Mouse (Mus musculus) small intestine, adult 2 months (tissue): Measurements from ENCODE around the gene Zxdc.

Source experiments
- CTCF ChIP-seq: fragments of 200-500 bp; IDR thresholded peaks from 2 replicates; pipeline ENCODE4 v1.5.1; 2012; ENCODE audit warnings: low read depth, mild to moderate bottlenecking, control low read depth, inconsistent platforms, low read length, moderate library complexity, mixed read lengths; ENCODE audit not compliant: insufficient replicate concordance, insufficient read length; ENCODE audit errors: extremely low read depth
- POLR2A ChIP-seq: fragments of 200-500 bp; IDR thresholded peaks from 2 replicates; pipeline ENCODE4 v1.6.1; 2012; ENCODE audit warnings: low read depth, mild to moderate bottlenecking, control low read depth, inconsistent platforms, low read length, moderate library complexity

- no peak for TF ChIP-seq CTCF
- TF ChIP-seq POLR2A, result no peak
Observed at GRCm38 (mm10) chr6:90446883-90447282, 77.6 kb downstream of the Zxdc start.
